Mouse (Mus musculus) cortical plate, adult 2 months (tissue): ENCODE measurements at regions not wholly inside any gene's neighbourhood (a gene's known extent, or its start where the extent isn't known, plus 50 kb on each side); places are given as distances from the start of the nearest gene placed in this dataset.

Experiments used
- CTCF ChIP-seq: fragments of 200-500 bp; IDR thresholded peaks from 2 replicates; pipeline ENCODE4 v1.5.1; 2011; ENCODE audit warnings: mild to moderate bottlenecking, control low read depth, low read length; ENCODE audit not compliant: insufficient read depth; ENCODE audit errors: extremely low read depth
- POLR2A ChIP-seq: fragments of 200-500 bp; IDR thresholded peaks from 2 replicates; pipeline ENCODE4 v1.6.1; 2011; ENCODE audit warnings: mild to moderate bottlenecking, low read length, control low read depth; ENCODE audit not compliant: insufficient read depth; ENCODE audit errors: extremely low read depth

DNA sequence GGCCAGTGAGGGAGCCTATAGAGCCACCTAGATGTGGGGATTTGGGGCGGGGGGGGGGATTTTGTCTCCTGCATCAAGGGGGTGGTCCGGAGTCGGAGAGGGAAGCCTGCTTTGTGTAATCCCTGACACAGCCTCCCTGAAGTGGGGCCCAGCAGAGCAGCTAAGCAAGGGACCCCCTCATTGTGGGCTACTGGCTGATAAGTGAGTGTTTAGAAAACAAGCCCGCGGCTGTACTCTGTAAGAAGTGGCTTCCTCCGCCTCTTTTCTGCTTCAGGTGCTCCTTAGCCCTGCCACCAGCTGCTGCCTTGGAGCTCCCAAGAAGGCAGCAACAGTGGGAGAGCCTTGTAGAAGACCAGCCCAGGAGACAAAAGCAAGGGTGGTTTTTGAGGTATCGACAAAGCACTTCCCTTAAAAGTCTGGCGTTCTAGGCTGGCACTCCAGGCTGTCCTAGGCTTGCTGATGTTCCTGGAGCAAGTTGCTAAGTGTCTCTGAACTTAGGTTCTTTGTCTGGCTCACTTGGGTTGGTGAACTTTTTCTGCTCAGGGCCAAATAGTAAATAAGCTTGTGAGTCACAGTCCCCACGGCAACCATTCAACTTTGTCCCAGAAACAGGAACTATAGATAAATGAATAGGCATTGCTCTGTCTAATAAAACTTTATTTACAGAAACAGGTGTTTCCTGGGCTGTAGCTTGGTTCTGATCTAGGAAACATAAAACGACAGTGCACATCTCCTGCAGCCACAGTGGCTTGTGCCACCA, 94.3 kb upstream of the Med13l start:
- TF ChIP-seq POLR2A, result no peak
- TF ChIP-seq CTCF, result no peak
